Mouse (Mus musculus) heart, adult 2 months (tissue): ENCODE results near the gene Mettl15.

Experiments
- CTCF ChIP-seq: fragments of 200-600 bp; IDR thresholded peaks from 2 replicates; pipeline ENCODE4 v1.8.1; 2022; ENCODE audit warnings: antibody characterized with exemption, mild to moderate bottlenecking, moderate library complexity
- EP300 ChIP-seq: fragments of 200-500 bp; IDR thresholded peaks from 2 replicates; pipeline ENCODE4 v1.6.1; 2011; ENCODE audit warnings: low read depth, low read length, control low read depth; ENCODE audit not compliant: insufficient read depth
- POLR2A ChIP-seq: fragments of 200-500 bp; IDR thresholded peaks from 2 replicates; pipeline ENCODE4 v1.6.1; 2011; ENCODE audit warnings: mild to moderate bottlenecking, low read depth, low read length, control low read depth; ENCODE audit not compliant: insufficient read depth

DNA sequence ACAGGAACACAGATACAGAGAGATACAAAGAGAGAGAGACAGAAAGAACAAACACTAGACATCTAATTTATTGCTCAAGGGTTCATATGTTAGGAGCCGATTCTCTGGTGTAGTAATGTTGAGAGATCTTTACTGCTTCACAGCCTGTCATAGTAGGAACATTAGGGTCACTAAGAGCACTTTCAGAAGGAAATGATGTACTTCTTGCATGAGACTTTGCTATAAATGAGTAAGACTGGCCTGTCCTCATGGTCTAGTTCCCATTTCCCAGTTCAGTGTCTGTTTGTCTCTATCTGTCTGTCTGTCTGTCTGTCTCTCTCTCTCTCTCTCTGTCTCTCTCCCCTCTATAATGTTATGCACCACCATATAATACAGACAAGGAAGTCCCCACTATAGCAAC, 7.5 kb downstream of the Mettl15 start:
- TF ChIP-seq CTCF, result no peak
- no peak for TF ChIP-seq POLR2A
- TF ChIP-seq EP300, result no peak
